Mouse (Mus musculus) telencephalon, adult 2 months (tissue): Measurements from ENCODE around the gene Gabpb2.
"Not testable (repeated sequence)": the region's sequence is repeated elsewhere in the genome, so short reads cannot be mapped to it uniquely, and the experiment has no call there.

ENCODE experiments used
- DNase-seq: peaks from one replicate; pipeline ENCODE4 v3.0.0-alpha.2; 2011; ENCODE audit warnings: low read depth, low spot score

Gene Gabpb2

GRCm38 (mm10) chr3:95231298-95232221, 13.8 kb upstream of the Gabpb2 start, which contains the start of gene Mllt11:
Gene Mllt11, minus strand, starts transcription at chr3:95232171.
- DNase-seq = no peak

GRCm38 (mm10) chr3:95230495-95231297, 13.0 kb upstream of the Gabpb2 start:
- DNase-seq = no peak

GRCm38 (mm10) chr3:95229781-95230494, 12.2 kb upstream of the Gabpb2 start:
- no peak for DNase-seq

- no peak for DNase-seq
Observed at GRCm38 (mm10) chr3:95228894-95229780, 11.4 kb upstream of the Gabpb2 start.

- DNase-seq = peak; percentile 88
Observed at GRCm38 (mm10) chr3:95228148-95228893, 10.6 kb upstream of the Gabpb2 start, which contains the start of gene Cdc42se1. Gene Cdc42se1, plus strand, starts transcription at chr3:95228732.

GRCm38 (mm10) chr3:95227214-95227613, 9.5 kb upstream of the Gabpb2 start:
- DNase-seq = no peak

- DNase-seq = no peak
Observed at GRCm38 (mm10) chr3:95224295-95224694, 6.6 kb upstream of the Gabpb2 start.

GRCm38 (mm10) chr3:95223041-95223440, 5.3 kb upstream of the Gabpb2 start:
- no peak for DNase-seq

- no peak for DNase-seq
Observed at GRCm38 (mm10) chr3:95218466-95219137, 886 bp upstream of the Gabpb2 start.

GRCm38 (mm10) chr3:95216655-95217254, 961 bp downstream of the Gabpb2 start:
- DNase-seq = no peak

- no peak for DNase-seq
Observed at GRCm38 (mm10) chr3:95213609-95213975, 4.1 kb downstream of the Gabpb2 start.

GRCm38 (mm10) chr3:95212889-95213608, 4.7 kb downstream of the Gabpb2 start:
- not testable (repeated sequence) for DNase-seq

GRCm38 (mm10) chr3:95210585-95210984, 7.1 kb downstream of the Gabpb2 start:
- DNase-seq = no peak

- no peak for DNase-seq
Observed at GRCm38 (mm10) chr3:95208286-95208685, 9.4 kb downstream of the Gabpb2 start.

GRCm38 (mm10) chr3:95203880-95204279, 13.8 kb downstream of the Gabpb2 start:
- peak; percentile 66 for DNase-seq

- DNase-seq = peak; percentile 48
Observed at GRCm38 (mm10) chr3:95200562-95200961, 17.2 kb downstream of the Gabpb2 start.

GRCm38 (mm10) chr3:95200132-95200531, 17.6 kb downstream of the Gabpb2 start:
- DNase-seq = no peak

- no peak for DNase-seq
Observed at GRCm38 (mm10) chr3:95199101-95199500, 18.6 kb downstream of the Gabpb2 start.
